Mouse (Mus musculus): ENCODE results near the gene Zkscan17. TPM values are rescaled to one million over a fixed set of nuclear protein-coding genes. Genes with fewer than 3 reads are reported as not detected.

Gene Zkscan17
- polyA plus RNA-seq, 1 experiment from 2014 or later: 32.2 TPM

- Histone ChIP-seq H3K36me3 (ENCODE audit: control insufficient read depth, insufficient read depth, low read length) (peaks cover 52% of the 10 kb centered on the region), H3K27ac (replicated peaks; ENCODE audit: low read depth, low read length) (no peak overlapping the region), H3K4me2 (ENCODE audit: low read depth, severe bottlenecking) (no peak overlapping the region), H3K9me3 (ENCODE audit: control insufficient read depth, low read length) (no peaks in the 10 kb centered on the region), H3K27me3 (ENCODE audit: control insufficient read depth, insufficient read depth, low read length) (no peaks in the 10 kb centered on the region), H3K4me1 (ENCODE audit: control insufficient read depth, insufficient read depth, low read length) (no peaks in the 10 kb centered on the region), H3K9ac (ENCODE audit: low read length) (no peak overlapping the region), H3K4me3 (ENCODE audit: low read depth, low read length) (no peak overlapping the region)
- WGBS: 92% methylated on average over 7 of the region's 7 CpGs
- DNase-seq (ENCODE audit: low spot score) (no peak), ATAC-seq (ENCODE audit: insufficient number of reproducible peaks, low FRiP score, low TSS enrichment, low read depth) (no peak)
Observed at GRCm38 (mm10) chr11:59497747-59498146, 28.8 kb downstream of the Zkscan17 start.

GRCm38 (mm10) chr11:59496672-59497310 is 29.8 kb downstream of the Zkscan17 start:
- no peaks in the 10 kb centered on the region for H3K27me3 ChIP-seq (ENCODE audit: control insufficient read depth, insufficient read depth, low read length)
- H3K36me3 ChIP-seq (ENCODE audit: control insufficient read depth, insufficient read depth, low read length): peaks cover 54% of the 10 kb centered on the region
- no peaks in the 10 kb centered on the region for H3K9me3 ChIP-seq (ENCODE audit: control insufficient read depth, low read length)
- H3K9ac ChIP-seq (ENCODE audit: low read length): no peak overlapping the region
- DNase-seq (ENCODE audit: low spot score) (no peak), ATAC-seq (ENCODE audit: insufficient number of reproducible peaks, low FRiP score, low TSS enrichment, low read depth) (no peak)
- H3K4me2 ChIP-seq (ENCODE audit: low read depth, severe bottlenecking): no peak overlapping the region
- 85% methylated on average over 6 of the region's 6 CpGs for WGBS
- no peak overlapping the region for H3K4me3 ChIP-seq (ENCODE audit: low read depth, low read length)
- no peak overlapping the region for H3K27ac ChIP-seq (replicated peaks; ENCODE audit: low read depth, low read length)
- H3K4me1 ChIP-seq (ENCODE audit: control insufficient read depth, insufficient read depth, low read length): no peaks in the 10 kb centered on the region

- 90% methylated on average over 8 of the region's 8 CpGs for WGBS
- no peak overlapping the region for H3K27ac ChIP-seq (replicated peaks; ENCODE audit: low read depth, low read length)
- no peaks in the 10 kb centered on the region for H3K27me3 ChIP-seq (ENCODE audit: control insufficient read depth, insufficient read depth, low read length)
- ATAC-seq (ENCODE audit: insufficient number of reproducible peaks, low FRiP score, low TSS enrichment, low read depth) (no peak), DNase-seq (ENCODE audit: low spot score) (no peak)
- H3K4me2 ChIP-seq (ENCODE audit: low read depth, severe bottlenecking): no peak overlapping the region
- no peaks in the 10 kb centered on the region for H3K4me1 ChIP-seq (ENCODE audit: control insufficient read depth, insufficient read depth, low read length)
- H3K9ac ChIP-seq (ENCODE audit: low read length): no peak overlapping the region
- H3K4me3 ChIP-seq (ENCODE audit: low read depth, low read length): no peak overlapping the region
- no peaks in the 10 kb centered on the region for H3K9me3 ChIP-seq (ENCODE audit: control insufficient read depth, low read length)
- peaks cover 8% of the 10 kb centered on the region; the same call in 1 of the 2 replicates for H3K36me3 ChIP-seq (ENCODE audit: control insufficient read depth, insufficient read depth, low read length)
Observed at GRCm38 (mm10) chr11:59486222-59486621, 40.3 kb downstream of the Zkscan17 start.

GRCm38 (mm10) chr11:59485641-59486040 is 40.9 kb downstream of the Zkscan17 start:
- ATAC-seq (ENCODE audit: insufficient number of reproducible peaks, low FRiP score, low TSS enrichment, low read depth) (no peak), DNase-seq (ENCODE audit: low spot score) (no peak)
- Histone ChIP-seq H3K4me2 (ENCODE audit: low read depth, severe bottlenecking) (no peak overlapping the region), H3K9ac (ENCODE audit: low read length) (no peak overlapping the region), H3K4me1 (ENCODE audit: control insufficient read depth, insufficient read depth, low read length) (no peaks in the 10 kb centered on the region), H3K4me3 (ENCODE audit: low read depth, low read length) (no peak overlapping the region), H3K27me3 (ENCODE audit: control insufficient read depth, insufficient read depth, low read length) (no peaks in the 10 kb centered on the region), H3K9me3 (ENCODE audit: control insufficient read depth, low read length) (no peaks in the 10 kb centered on the region), H3K27ac (replicated peaks; ENCODE audit: low read depth, low read length) (no peak overlapping the region), H3K36me3 (ENCODE audit: control insufficient read depth, insufficient read depth, low read length) (peaks cover 7% of the 10 kb centered on the region; the same call in 1 of the 2 replicates)
- 63% methylated on average over 2 of the region's 2 CpGs for WGBS

- no peak overlapping the region for H3K4me2 ChIP-seq (ENCODE audit: low read depth, severe bottlenecking)
- H3K9ac ChIP-seq (ENCODE audit: low read length): no peak overlapping the region
- peaks cover 2% of the 10 kb centered on the region; the same call in 1 of the 2 replicates for H3K36me3 ChIP-seq (ENCODE audit: control insufficient read depth, insufficient read depth, low read length)
- H3K4me3 ChIP-seq (ENCODE audit: low read depth, low read length): no peak overlapping the region
- no peak overlapping the region for H3K27ac ChIP-seq (replicated peaks; ENCODE audit: low read depth, low read length)
- no peak for ATAC-seq (ENCODE audit: insufficient number of reproducible peaks, low FRiP score, low TSS enrichment, low read depth)
- no peaks in the 10 kb centered on the region for H3K27me3 ChIP-seq (ENCODE audit: control insufficient read depth, insufficient read depth, low read length)
- peak; percentile 68 for DNase-seq (ENCODE audit: low spot score)
- H3K9me3 ChIP-seq (ENCODE audit: control insufficient read depth, low read length): no peaks in the 10 kb centered on the region
- WGBS: 9% methylated on average over 2 of the region's 2 CpGs
- H3K4me1 ChIP-seq (ENCODE audit: control insufficient read depth, insufficient read depth, low read length): no peaks in the 10 kb centered on the region
Observed at GRCm38 (mm10) chr11:59483212-59483611, 43.3 kb downstream of the Zkscan17 start.

- Histone ChIP-seq H3K9me3 (ENCODE audit: control insufficient read depth, low read length) (no peaks in the 10 kb centered on the region), H3K27ac (replicated peaks; ENCODE audit: low read depth, low read length) (no peak overlapping the region), H3K36me3 (ENCODE audit: control insufficient read depth, insufficient read depth, low read length) (no peaks in the 10 kb centered on the region), H3K4me2 (ENCODE audit: low read depth, severe bottlenecking) (no peak overlapping the region), H3K27me3 (ENCODE audit: control insufficient read depth, insufficient read depth, low read length) (no peaks in the 10 kb centered on the region), H3K9ac (ENCODE audit: low read length) (no peak overlapping the region), H3K4me3 (ENCODE audit: low read depth, low read length) (no peak overlapping the region), H3K4me1 (ENCODE audit: control insufficient read depth, insufficient read depth, low read length) (no peaks in the 10 kb centered on the region)
- 73% methylated on average over 6 of the region's 6 CpGs for WGBS
- DNase-seq (ENCODE audit: low spot score): no peak
- ATAC-seq (ENCODE audit: insufficient number of reproducible peaks, low FRiP score, low TSS enrichment, low read depth): no peak
Observed at GRCm38 (mm10) chr11:59477240-59477639, 49.3 kb downstream of the Zkscan17 start.

GRCm38 (mm10) chr11:59472326-59472677 is 54.2 kb downstream of the Zkscan17 start, which contains the start of gene Zfp867:
Gene Zfp867 (minus strand): TSS chr11:59472474.
- Histone ChIP-seq H3K27ac (replicated peaks; ENCODE audit: low read depth, low read length) (no peak within 1 kb of the TSS), H3K36me3 (ENCODE audit: control insufficient read depth, insufficient read depth, low read length) (no peaks in the 10 kb centered on the region), H3K4me2 (ENCODE audit: low read depth, severe bottlenecking) (peak within 1 kb of the TSS; percentile 81), H3K27me3 (ENCODE audit: control insufficient read depth, insufficient read depth, low read length) (no peaks in the 10 kb centered on the region), H3K9me3 (ENCODE audit: control insufficient read depth, low read length) (no peaks in the 10 kb centered on the region), H3K4me3 (ENCODE audit: low read depth, low read length) (peak within 1 kb of the TSS; percentile 62), H3K9ac (ENCODE audit: low read length) (peak within 1 kb of the TSS; percentile 78), H3K4me1 (ENCODE audit: control insufficient read depth, insufficient read depth, low read length) (0 out of 2 replicates have a peak, but pooled peaks cover 5% of the 10 kb centered on the region)
- ATAC-seq (ENCODE audit: insufficient number of reproducible peaks, low FRiP score, low TSS enrichment, low read depth) (peak; percentile 79), DNase-seq (ENCODE audit: low spot score) (peak; percentile 93)
- under 1% methylated on average over 19 of the region's 19 CpGs for WGBS

GRCm38 (mm10) chr11:59471413-59472325 is 54.9 kb downstream of the Zkscan17 start:
- H3K9ac ChIP-seq (ENCODE audit: low read length): peak overlapping the region; percentile 78
- peak overlapping the region; percentile 62 for H3K4me3 ChIP-seq (ENCODE audit: low read depth, low read length)
- H3K4me1 ChIP-seq (ENCODE audit: control insufficient read depth, insufficient read depth, low read length): 0 out of 2 replicates have a peak, but pooled peaks cover 5% of the 10 kb centered on the region
- DNase-seq (ENCODE audit: low spot score) (no peak), ATAC-seq (ENCODE audit: insufficient number of reproducible peaks, low FRiP score, low TSS enrichment, low read depth) (peak; percentile 78)
- 7% methylated on average over 37 of the region's 37 CpGs for WGBS
- H3K4me2 ChIP-seq (ENCODE audit: low read depth, severe bottlenecking): peak overlapping the region; percentile 81
- H3K36me3 ChIP-seq (ENCODE audit: control insufficient read depth, insufficient read depth, low read length): no peaks in the 10 kb centered on the region
- no peaks in the 10 kb centered on the region for H3K9me3 ChIP-seq (ENCODE audit: control insufficient read depth, low read length)
- no peak overlapping the region for H3K27ac ChIP-seq (replicated peaks; ENCODE audit: low read depth, low read length)
- no peaks in the 10 kb centered on the region for H3K27me3 ChIP-seq (ENCODE audit: control insufficient read depth, insufficient read depth, low read length)
